Mouse (Mus musculus) kidney, embryonic 15.5 days (tissue): ENCODE results near the gene F3. TPM values are rescaled to one million over a fixed set of nuclear protein-coding genes. Genes with fewer than 3 reads are reported as not detected.

Experiments used
- ATAC-seq: fragments of 200-750 bp; cut with Nextera tagmentation; replicated peaks from 2 replicates; pipeline ENCODE4 v1.8.0; 2017; ENCODE audit warnings: moderate TSS enrichment; ENCODE audit not compliant: low FRiP score
- H3K27ac ChIP-seq: fragments of 300-500 bp; sonication (generic); 2 replicates; pipeline ENCODE4 v1.5.1; 2015; ENCODE audit warnings: mild to moderate bottlenecking, inconsistent platforms
- H3K27me3 ChIP-seq: fragments of 300-500 bp; sonication (generic); 2 replicates; pipeline ENCODE4 v1.6.1; 2015; ENCODE audit warnings: inconsistent platforms
- H3K36me3 ChIP-seq: fragments of 300-500 bp; sonication (generic); 2 replicates; pipeline ENCODE4 v1.6.1; 2015; ENCODE audit warnings: inconsistent platforms
- H3K4me1 ChIP-seq: fragments of 300-500 bp; sonication (generic); 2 replicates; pipeline ENCODE4 v1.6.1; 2015; ENCODE audit warnings: inconsistent platforms
- H3K4me2 ChIP-seq: fragments of 300-500 bp; sonication (generic); 2 replicates; pipeline ENCODE4 v1.6.1; 2015; ENCODE audit warnings: moderate library complexity, mild to moderate bottlenecking, inconsistent platforms
- H3K4me3 ChIP-seq: fragments of 300-500 bp; sonication (generic); replicated peaks from 2 replicates; pipeline ENCODE4 v1.5.1; 2015; ENCODE audit warnings: mild to moderate bottlenecking, inconsistent platforms
- H3K9ac ChIP-seq: fragments of 300-500 bp; sonication (generic); 2 replicates; pipeline ENCODE4 v1.6.1; 2015; ENCODE audit warnings: mild to moderate bottlenecking, inconsistent platforms
- H3K9me3 ChIP-seq: fragments of 300-500 bp; sonication (generic); replicated peaks from 2 replicates; pipeline ENCODE4 v1.6.1; 2016; ENCODE audit warnings: inconsistent platforms
- WGBS: fragments of 180-500 bp; shearing (Covaris S2); methylation state at CpG from one replicate; pipeline ENCODE4 v1.1.7; 2015; ENCODE audit warnings: mixed read lengths; 5-methylcytosine and 5-hydroxymethylcytosine counted together
- polyA plus RNA-seq: library from polyadenylated mRNA; unstranded; fragments of >200 nt; fragmentation: Nextera tagmentation; extraction: Ambion mirVana; gene quantifications from 2 replicates; pipeline ENCODE4 v1.2.1, GENCODE M21; 2015

The F3 gene
- polyA plus RNA-seq, 1 experiment from 2014 or later: 16.7 TPM

- no peak overlapping the region for H3K4me3 ChIP-seq
- H3K27ac ChIP-seq: peak overlapping the region; percentile 28; the same call in 1 of the 2 replicates
- no peaks in the 10 kb centered on the region for H3K9me3 ChIP-seq
- no peaks in the 10 kb centered on the region for H3K36me3 ChIP-seq
- WGBS: 35% methylated on average over 4 of the region's 4 CpGs
- H3K4me1 ChIP-seq: peaks cover 24% of the 10 kb centered on the region
- H3K9ac ChIP-seq: no peak overlapping the region
- 0 out of 2 replicates have a peak, but pooled peaks have one; percentile 38 for ATAC-seq
- H3K4me2 ChIP-seq: no peak overlapping the region
- no peaks in the 10 kb centered on the region for H3K27me3 ChIP-seq
Observed at GRCm38 (mm10) chr3:121712222-121712621, 11.1 kb upstream of the F3 start.

GRCm38 (mm10) chr3:121713151-121713701 is 10.1 kb upstream of the F3 start:
- Histone ChIP-seq H3K27ac (peak overlapping the region; percentile 61), H3K27me3 (no peaks in the 10 kb centered on the region), H3K9ac (no peak overlapping the region), H3K4me2 (0 out of 2 replicates have a peak overlapping the region, but pooled peaks have one; percentile 23), H3K4me3 (no peak overlapping the region), H3K9me3 (no peaks in the 10 kb centered on the region), H3K4me1 (peaks cover 24% of the 10 kb centered on the region), H3K36me3 (no peaks in the 10 kb centered on the region)
- peak; percentile 30; the same call in 1 of the 2 replicates for ATAC-seq
- 33% methylated on average over 17 of the region's 17 CpGs for WGBS

GRCm38 (mm10) chr3:121713816-121714215 is 9.5 kb upstream of the F3 start:
- Histone ChIP-seq H3K4me2 (no peak overlapping the region), H3K9me3 (no peaks in the 10 kb centered on the region), H3K27me3 (no peaks in the 10 kb centered on the region), H3K9ac (no peak overlapping the region), H3K36me3 (no peaks in the 10 kb centered on the region), H3K27ac (peak overlapping the region; percentile 61), H3K4me3 (no peak overlapping the region), H3K4me1 (peaks cover 24% of the 10 kb centered on the region)
- ATAC-seq: no peak; the same call in 1 of the 2 replicates
- WGBS: 51% methylated on average over 8 of the region's 8 CpGs

DNA sequence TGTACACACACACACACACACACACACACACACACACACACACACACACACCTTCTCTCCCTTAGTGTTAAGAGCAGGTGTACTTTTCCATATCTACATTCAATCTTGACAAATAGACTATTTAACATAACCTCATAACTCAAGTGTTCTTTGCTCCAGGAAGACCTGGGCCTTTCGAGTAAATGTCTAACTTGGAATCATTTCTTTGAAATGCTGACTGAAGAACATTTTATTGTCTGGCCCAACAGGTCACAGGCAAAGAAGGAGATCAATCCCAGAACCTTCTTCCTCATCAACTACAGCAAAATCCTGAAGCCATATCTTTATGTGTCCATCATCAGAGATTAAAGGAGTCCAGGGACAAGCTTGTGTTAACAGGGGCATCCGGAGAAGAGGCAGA is 8.9 kb upstream of the F3 start:
- Histone ChIP-seq H3K27ac (no peak overlapping the region), H3K4me2 (no peak overlapping the region), H3K4me1 (peaks cover 24% of the 10 kb centered on the region), H3K9me3 (no peaks in the 10 kb centered on the region), H3K27me3 (no peaks in the 10 kb centered on the region), H3K4me3 (no peak overlapping the region), H3K36me3 (no peaks in the 10 kb centered on the region), H3K9ac (no peak overlapping the region)
- WGBS: 80% methylated on average over 2 of the region's 2 CpGs
- no peak for ATAC-seq

- no peak for ATAC-seq
- Histone ChIP-seq H3K4me2 (no peak overlapping the region), H3K27ac (no peak overlapping the region), H3K27me3 (no peaks in the 10 kb centered on the region), H3K4me1 (peaks cover 24% of the 10 kb centered on the region), H3K9me3 (no peaks in the 10 kb centered on the region), H3K4me3 (no peak overlapping the region), H3K9ac (no peak overlapping the region), H3K36me3 (no peaks in the 10 kb centered on the region)
Observed at GRCm38 (mm10) chr3:121715336-121715735, 8.0 kb upstream of the F3 start.

- Histone ChIP-seq H3K4me1 (peaks cover 24% of the 10 kb centered on the region), H3K4me2 (no peak overlapping the region), H3K27ac (no peak overlapping the region), H3K36me3 (no peaks in the 10 kb centered on the region), H3K9ac (no peak overlapping the region), H3K9me3 (no peaks in the 10 kb centered on the region), H3K27me3 (no peaks in the 10 kb centered on the region), H3K4me3 (no peak overlapping the region)
- 79% methylated on average over 6 of the region's 6 CpGs for WGBS
- no peak for ATAC-seq
Observed at GRCm38 (mm10) chr3:121715741-121716459, 7.4 kb upstream of the F3 start.

GRCm38 (mm10) chr3:121716480-121716879 is 6.9 kb upstream of the F3 start:
- Histone ChIP-seq H3K4me1 (peaks cover 27% of the 10 kb centered on the region), H3K27ac (no peak overlapping the region), H3K36me3 (no peaks in the 10 kb centered on the region), H3K27me3 (0 out of 2 replicates have a peak, but pooled peaks cover 4% of the 10 kb centered on the region), H3K9me3 (no peaks in the 10 kb centered on the region), H3K4me2 (no peak overlapping the region), H3K4me3 (no peak overlapping the region), H3K9ac (no peak overlapping the region)
- WGBS: 77% methylated on average over 5 of the region's 5 CpGs
- ATAC-seq: no peak

DNA sequence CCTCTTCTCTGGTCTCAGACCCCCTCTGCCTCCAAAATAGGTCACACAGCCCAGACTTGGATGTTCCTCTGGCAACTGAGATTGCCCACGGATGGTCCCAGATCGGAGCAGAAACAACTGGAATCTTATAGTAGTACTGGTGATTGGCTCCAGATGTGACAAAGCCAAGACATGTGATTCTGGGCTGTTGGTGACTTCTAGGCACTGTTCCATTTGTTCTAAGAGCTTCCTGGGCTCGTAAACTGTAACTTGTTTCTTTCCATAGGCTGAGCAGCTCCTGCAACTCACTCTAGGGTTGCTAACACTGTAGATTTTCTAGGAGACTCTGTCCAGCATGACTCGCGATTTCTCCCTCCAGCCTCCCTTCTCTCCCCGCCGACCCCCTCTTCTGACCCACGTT is 4.7 kb upstream of the F3 start:
- Histone ChIP-seq H3K4me1 (peaks cover 20% of the 10 kb centered on the region), H3K9ac (no peak overlapping the region), H3K27ac (no peak overlapping the region), H3K9me3 (no peaks in the 10 kb centered on the region), H3K4me2 (no peak overlapping the region), H3K36me3 (no peaks in the 10 kb centered on the region), H3K27me3 (peaks cover 8% of the 10 kb centered on the region; the same call in 1 of the 2 replicates), H3K4me3 (no peak overlapping the region)
- 65% methylated on average over 8 of the region's 8 CpGs for WGBS
- no peak for ATAC-seq

DNA sequence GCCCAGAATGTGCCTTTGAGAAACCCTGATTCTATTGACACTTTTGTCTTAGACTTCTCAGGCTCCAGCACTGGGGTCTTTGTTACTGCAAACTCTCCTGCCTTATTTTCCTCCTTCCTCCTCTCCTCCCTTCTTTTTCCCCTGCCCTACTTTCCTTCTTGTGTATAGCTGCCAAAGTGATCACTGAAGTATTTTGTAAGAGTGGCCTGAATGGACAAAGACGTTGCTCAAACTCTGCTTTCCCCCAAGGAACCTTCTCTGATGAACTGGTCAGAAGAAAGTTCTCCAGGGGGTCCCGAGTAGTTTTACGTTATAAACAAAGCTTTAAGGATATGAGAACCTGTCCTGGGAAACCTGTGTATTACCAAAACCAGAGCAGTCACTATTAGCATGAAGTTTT is 3.6 kb upstream of the F3 start:
- H3K9me3 ChIP-seq: no peaks in the 10 kb centered on the region
- no peaks in the 10 kb centered on the region for H3K36me3 ChIP-seq
- peaks cover 23% of the 10 kb centered on the region for H3K4me1 ChIP-seq
- 83% methylated on average over 3 of the region's 3 CpGs for WGBS
- no peak overlapping the region for H3K9ac ChIP-seq
- H3K27me3 ChIP-seq: peaks cover 8% of the 10 kb centered on the region; the same call in 1 of the 2 replicates
- ATAC-seq: no peak
- H3K27ac ChIP-seq: no peak overlapping the region
- no peak overlapping the region for H3K4me3 ChIP-seq
- no peak overlapping the region for H3K4me2 ChIP-seq

DNA sequence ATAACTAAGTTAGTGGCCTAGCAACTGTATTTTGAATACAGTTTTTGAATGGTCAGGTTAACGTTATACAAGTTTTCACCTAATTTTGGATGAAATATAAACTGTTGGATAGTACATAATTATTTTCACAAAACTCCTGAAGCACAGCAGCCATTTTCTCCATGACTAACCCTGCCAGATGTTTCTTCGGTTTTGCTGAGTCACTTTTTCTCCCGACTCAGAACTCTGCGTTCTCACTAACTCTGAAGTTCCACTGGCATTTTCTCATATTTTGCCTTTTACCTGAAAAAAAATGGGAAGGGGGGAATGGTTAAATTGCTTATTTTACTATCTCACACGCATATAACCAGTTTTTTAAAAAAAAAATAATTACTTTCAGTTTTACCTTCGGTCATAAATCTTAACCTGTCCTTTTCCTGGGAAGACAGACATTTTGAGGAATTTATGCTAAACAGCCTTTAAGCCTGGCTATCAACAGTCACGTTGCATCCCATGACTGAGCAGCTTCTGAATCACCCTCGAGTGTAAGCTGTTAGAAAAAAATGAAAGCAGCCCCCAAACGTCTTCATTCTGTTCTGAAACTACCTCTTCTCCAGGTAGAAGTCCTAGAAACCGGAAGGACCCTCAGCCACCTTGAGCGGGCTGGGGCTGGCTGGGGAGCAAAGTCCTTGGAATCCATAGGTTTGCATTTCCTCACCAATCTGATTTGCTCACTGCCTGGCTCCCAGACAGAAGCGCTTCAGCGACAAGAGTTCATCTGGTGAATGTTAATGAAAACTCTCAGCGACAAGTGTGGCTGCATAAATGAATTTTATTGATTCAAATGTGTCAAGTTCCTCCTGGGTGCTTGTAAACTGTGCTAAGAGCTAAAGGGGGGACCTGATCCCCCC is 2.3 kb upstream of the F3 start:
- WGBS: 41% methylated on average over 14 of the region's 14 CpGs
- H3K36me3 ChIP-seq: no peaks in the 10 kb centered on the region
- H3K27ac ChIP-seq: no peak overlapping the region

DNA sequence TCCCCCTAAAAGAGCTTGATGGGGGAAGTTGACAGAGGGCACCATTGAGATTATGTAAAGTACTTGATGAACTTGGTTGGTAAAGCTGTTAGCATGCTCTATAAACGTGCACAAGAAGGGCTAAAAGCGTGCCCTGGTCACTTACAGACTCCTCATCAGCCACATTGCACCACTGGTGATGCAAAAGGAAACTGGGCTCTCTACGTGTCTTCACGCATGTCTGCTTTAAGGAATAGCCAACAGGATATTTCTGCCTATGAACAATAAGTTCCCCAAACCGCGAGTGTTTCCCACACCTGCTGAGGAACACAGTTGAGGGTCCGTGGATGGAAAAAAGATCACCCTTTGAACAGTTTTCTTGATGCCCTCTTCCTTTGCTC is 1.7 kb upstream of the F3 start:
- Histone ChIP-seq H3K4me2 (no peak overlapping the region; the same call in 1 of the 2 replicates), H3K36me3 (no peaks in the 10 kb centered on the region), H3K4me1 (peaks cover 26% of the 10 kb centered on the region), H3K4me3 (no peak overlapping the region), H3K27ac (no peak overlapping the region), H3K9me3 (no peaks in the 10 kb centered on the region), H3K9ac (no peak overlapping the region), H3K27me3 (peaks cover 8% of the 10 kb centered on the region; the same call in 1 of the 2 replicates)
- ATAC-seq: no peak
- 79% methylated on average over 7 of the region's 7 CpGs for WGBS

More for the DNA sequence above, 2.3 kb upstream of the F3 start:
- Histone ChIP-seq H3K9ac (no peak overlapping the region), H3K27me3 (peaks cover 8% of the 10 kb centered on the region; the same call in 1 of the 2 replicates), H3K4me2 (peak overlapping the region; percentile 15; the same call in 1 of the 2 replicates), H3K9me3 (no peaks in the 10 kb centered on the region), H3K4me1 (peaks cover 26% of the 10 kb centered on the region), H3K4me3 (no peak overlapping the region)
- ATAC-seq: no peak
